Mouse (Mus musculus) CD4-positive, CD25-positive, alpha-beta regulatory T cell, adult 2 months (primary cell): ENCODE results near the gene Eloa.

Source experiments
- DNase-seq: peaks from one replicate; pipeline ENCODE4 v3.0.0-alpha.2; 2012; ENCODE audit warnings: low read depth, low spot score

Gene Eloa

GRCm38 (mm10) chr4:135958354-135958753 is 63.2 kb downstream of the Eloa start:
- DNase-seq = no peak

GRCm38 (mm10) chr4:135955886-135956285 is 65.7 kb downstream of the Eloa start:
- DNase-seq = no peak

- DNase-seq = peak; percentile 89
Measured at GRCm38 (mm10) chr4:135954241-135954640, 67.3 kb downstream of the Eloa start.
